Mouse (Mus musculus) heart, embryonic 11.5 days (tissue): Measurements from ENCODE around the gene Gmfb. TPM values are rescaled to one million over a fixed set of nuclear protein-coding genes. Genes with fewer than 3 reads are reported as not detected.
A peak's percentile ranks its signal among the peaks of the same experiment; 100 is the strongest.
"Not testable (repeated sequence)": the region's sequence is repeated elsewhere in the genome, so short reads cannot be mapped to it uniquely, and the experiment has no call there.

ENCODE experiments used
- ATAC-seq: fragments of 200-750 bp; cut with Nextera tagmentation; replicated peaks from 2 replicates; pipeline ENCODE4 v1.8.0; 2017; ENCODE audit warnings: moderate library complexity; ENCODE audit not compliant: insufficient number of reproducible peaks, low FRiP score, low TSS enrichment
- H3K27ac ChIP-seq: fragments of 300-500 bp; sonication (generic); 2 replicates; pipeline ENCODE4 v1.5.1; 2014; ENCODE audit warnings: mild to moderate bottlenecking, low read depth, low read length
- H3K27me3 ChIP-seq: fragments of 300-500 bp; sonication (generic); 2 replicates; pipeline ENCODE4 v1.6.1; 2014; ENCODE audit warnings: mild to moderate bottlenecking, low read length, mixed read lengths; ENCODE audit not compliant: control insufficient read depth, insufficient read depth
- H3K36me3 ChIP-seq: fragments of 300-500 bp; sonication (generic); 2 replicates; pipeline ENCODE4 v1.6.1; 2014; ENCODE audit warnings: mild to moderate bottlenecking, low read length, moderate library complexity, mixed read lengths; ENCODE audit not compliant: control insufficient read depth, insufficient read depth
- H3K4me1 ChIP-seq: fragments of 300-500 bp; sonication (generic); 2 replicates; pipeline ENCODE4 v1.6.1; 2014; ENCODE audit warnings: low read length; ENCODE audit not compliant: control insufficient read depth, insufficient read depth
- H3K4me2 ChIP-seq: fragments of 300-500 bp; sonication (generic); 2 replicates; pipeline ENCODE4 v1.6.1; 2014; ENCODE audit warnings: mild to moderate bottlenecking, moderate library complexity
- H3K4me3 ChIP-seq: fragments of 300-500 bp; sonication (generic); 2 replicates; pipeline ENCODE4 v1.5.1; 2014; ENCODE audit warnings: low read depth, low read length
- H3K9ac ChIP-seq: fragments of 300-500 bp; sonication (generic); 2 replicates; pipeline ENCODE4 v1.6.1; 2014; ENCODE audit warnings: mild to moderate bottlenecking, low read depth, low read length, moderate library complexity
- H3K9me3 ChIP-seq: fragments of 300-500 bp; sonication (generic); replicated peaks from 2 replicates; pipeline ENCODE4 v1.6.1; 2016; ENCODE audit warnings: low read length; ENCODE audit not compliant: control insufficient read depth
- WGBS: fragments of 180-500 bp; shearing (Covaris S2); extraction: QIAGEN DNeasy Blood & Tissue Kit; methylation state at CpG from one replicate; pipeline ENCODE4 v1.1.7; 2014; ENCODE audit not compliant: insufficient replicate concordance; 5-methylcytosine and 5-hydroxymethylcytosine counted together
- polyA plus RNA-seq: library from polyadenylated mRNA; unstranded; fragments of >200 nt; fragmentation: Nextera tagmentation; extraction: Ambion mirVana; gene quantifications from 2 replicates; pipeline ENCODE4 v1.2.1, GENCODE M21; 2014

Gmfb gene
- polyA plus RNA-seq, 1 experiment from 2014 or later, result 59.1 TPM

GRCm38 (mm10) chr14:46832354-46833272 is 10.6 kb upstream of the Gmfb start:
- 0 out of 2 replicates have a peak overlapping the region, but pooled peaks have one; percentile 38 for H3K27ac ChIP-seq
- H3K4me1 ChIP-seq, result no peaks in the 10 kb centered on the region
- peak overlapping the region; percentile 87 for H3K9ac ChIP-seq
- WGBS, result 8% methylated on average over 39 of the region's 40 CpGs
- no peaks in the 10 kb centered on the region for H3K9me3 ChIP-seq
- H3K27me3 ChIP-seq, result no peaks in the 10 kb centered on the region
- peak; percentile 59 for ATAC-seq
- H3K4me2 ChIP-seq, result peak overlapping the region; percentile 77
- H3K4me3 ChIP-seq, result peak overlapping the region; percentile 93
- no peaks in the 10 kb centered on the region for H3K36me3 ChIP-seq

GRCm38 (mm10) chr14:46831837-46832333 is 9.8 kb upstream of the Gmfb start, which contains the start of gene Cgrrf1:
Gene Cgrrf1, plus strand, starts transcription at chr14:46832125.
- Histone ChIP-seq H3K36me3 (no peaks in the 10 kb centered on the region), H3K27me3 (no peaks in the 10 kb centered on the region), H3K9me3 (no peaks in the 10 kb centered on the region), H3K4me2 (peak within 1 kb of the TSS; percentile 77), H3K9ac (peak within 1 kb of the TSS; percentile 87), H3K4me3 (peak within 1 kb of the TSS; percentile 93), H3K4me1 (no peaks in the 10 kb centered on the region), H3K27ac (peak within 1 kb of the TSS; percentile 70)
- under 1% methylated on average over 32 of the region's 32 CpGs for WGBS
- ATAC-seq, result peak; percentile 100

- Histone ChIP-seq H3K4me1 (no peaks in the 10 kb centered on the region), H3K4me2 (peak overlapping the region; percentile 77), H3K9ac (peak overlapping the region; percentile 87), H3K9me3 (no peaks in the 10 kb centered on the region), H3K27me3 (no peaks in the 10 kb centered on the region), H3K27ac (peak overlapping the region; percentile 70), H3K36me3 (no peaks in the 10 kb centered on the region), H3K4me3 (peak overlapping the region; percentile 93)
- 4% methylated on average over 4 of the region's 4 CpGs for WGBS
- no peak for ATAC-seq
These were observed 9.3 kb upstream of the Gmfb start for GRCm38 (mm10) chr14:46831295-46831694.

- H3K27me3 ChIP-seq, result no peaks in the 10 kb centered on the region
- no peaks in the 10 kb centered on the region for H3K4me1 ChIP-seq
- H3K4me2 ChIP-seq, result no peak overlapping the region
- no peak for ATAC-seq
- no peak overlapping the region for H3K9ac ChIP-seq
- WGBS, result 53% methylated on average over 1 of the region's 1 CpGs
- no peak overlapping the region for H3K4me3 ChIP-seq
- H3K36me3 ChIP-seq, result no peaks in the 10 kb centered on the region
- H3K9me3 ChIP-seq, result no peaks in the 10 kb centered on the region
- H3K27ac ChIP-seq, result no peak overlapping the region
These were observed 5.4 kb upstream of the Gmfb start for GRCm38 (mm10) chr14:46827430-46827829.

- no peak overlapping the region for H3K27ac ChIP-seq
- ATAC-seq, result no peak
- no peak overlapping the region for H3K9ac ChIP-seq
- H3K9me3 ChIP-seq, result no peaks in the 10 kb centered on the region
- peaks cover 9% of the 10 kb centered on the region for H3K4me1 ChIP-seq
- no peaks in the 10 kb centered on the region for H3K27me3 ChIP-seq
- 69% methylated on average over 2 of the region's 2 CpGs for WGBS
- no peaks in the 10 kb centered on the region for H3K36me3 ChIP-seq
- no peak overlapping the region for H3K4me2 ChIP-seq
- H3K4me3 ChIP-seq, result no peak overlapping the region
These were observed 2.0 kb upstream of the Gmfb start for GRCm38 (mm10) chr14:46823996-46824395.

GRCm38 (mm10) chr14:46821271-46821872 is 670 bp downstream of the Gmfb start:
- Histone ChIP-seq H3K9ac (peak overlapping the region; percentile 92), H3K36me3 (no peaks in the 10 kb centered on the region), H3K4me1 (peaks cover 9% of the 10 kb centered on the region), H3K9me3 (no peaks in the 10 kb centered on the region), H3K4me2 (peak overlapping the region; percentile 92), H3K4me3 (peak overlapping the region; percentile 93), H3K27ac (peak overlapping the region; percentile 96), H3K27me3 (no peaks in the 10 kb centered on the region)
- WGBS, result 1% methylated on average over 11 of the region's 11 CpGs
- ATAC-seq, result peak; percentile 29

GRCm38 (mm10) chr14:46819961-46820360 is 2.1 kb downstream of the Gmfb start:
- 85% methylated on average over 5 of the region's 6 CpGs for WGBS
- H3K27ac ChIP-seq, H3K4me1 ChIP-seq, H3K4me2 ChIP-seq, H3K9me3 ChIP-seq, H3K27me3 ChIP-seq, H3K36me3 ChIP-seq, H3K9ac ChIP-seq, ATAC-seq, H3K4me3 ChIP-seq: not testable (repeated sequence)

GRCm38 (mm10) chr14:46818743-46819142 is 3.3 kb downstream of the Gmfb start:
- Histone ChIP-seq H3K4me1 (peaks cover 9% of the 10 kb centered on the region), H3K4me2 (no peak overlapping the region), H3K9me3 (no peaks in the 10 kb centered on the region), H3K9ac (no peak overlapping the region), H3K36me3 (peaks cover 5% of the 10 kb centered on the region; the same call in 1 of the 2 replicates), H3K27ac (no peak overlapping the region), H3K27me3 (no peaks in the 10 kb centered on the region), H3K4me3 (no peak overlapping the region)
- 86% methylated on average over 7 of the region's 7 CpGs for WGBS
- ATAC-seq, result no peak
